ENCODE assay signal across 9 mouse cellular contexts in the genomic region with DNA sequence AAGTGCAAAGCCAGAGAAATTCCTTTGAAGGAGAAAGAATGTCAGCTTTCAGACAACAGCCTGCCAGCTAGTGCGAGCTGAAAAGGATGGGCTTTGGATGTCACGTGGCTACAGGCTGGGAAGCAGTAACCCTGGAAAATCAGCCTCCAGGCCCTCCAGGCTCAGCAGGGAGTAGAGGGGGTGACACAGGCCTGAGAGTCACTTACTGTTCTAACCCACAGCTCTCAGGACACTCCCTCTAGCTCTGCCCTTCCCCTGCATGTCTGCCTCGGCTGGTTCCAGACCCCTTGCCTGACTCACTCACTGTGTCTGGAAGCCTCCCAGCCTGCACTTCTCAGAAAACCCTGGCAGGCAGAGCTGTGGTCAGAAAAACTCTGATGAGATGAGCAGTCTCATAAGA. TPM values are rescaled to one million over a fixed set of nuclear protein-coding genes. Genes with fewer than 3 reads are reported as not detected.
DNase-seq lines count a peak whose midpoint lies in the region; ATAC-seq and TF ChIP-seq lines count a peak whose summit lies in the region.
"Had no signal": no experiment of that assay in that cellular context is flagged by ENCODE, and none has a peak within 500 bp of the region (broad histone marks: within the 10 kb centered on the region; RNA-seq: fewer than 3 reads in every experiment).

No protein-coding gene starts in this region.

- no peak for TF ChIP-seq CTCF in layer of hippocampus, adult 2 months (conservative IDR thresholded peaks at IDR 0.05)
- no peak for TF ChIP-seq CTCF in midbrain, postnatal 0 days (IDR thresholded peaks at IDR 0.05)

- no peaks in the 10 kb centered on the region for H3K9me3 ChIP-seq in midbrain, postnatal 0 days (ENCODE audit: low read length)
- no peaks in the 10 kb centered on the region for H3K9me3 ChIP-seq in midbrain, embryonic 14.5 days (ENCODE audit: control insufficient read depth, low read length)

- H3K4me2 ChIP-seq in midbrain, postnatal 0 days (ENCODE audit: low read depth, low read length, poor library complexity, severe bottlenecking), result no peak overlapping the region
- H3K4me2 ChIP-seq in midbrain, embryonic 14.5 days (ENCODE audit: low read length), result no peak overlapping the region

- intact Hi-C loops in gastrocnemius, postnatal 14 days (cut with DNase I; ENCODE audit: low total_unique reads), result no loop called here

- H3K27ac ChIP-seq in layer of hippocampus, adult 2 months, result 0 out of 2 replicates have a peak overlapping the region, but pooled peaks have one; percentile 7
- no peak overlapping the region for H3K27ac ChIP-seq in midbrain, postnatal 0 days (ENCODE audit: low read depth, low read length)
- no peak overlapping the region for H3K27ac ChIP-seq in midbrain, embryonic 14.5 days (replicated peaks; ENCODE audit: low read depth, low read length)

- no peak for ATAC-seq in midbrain, postnatal 0 days (ENCODE audit: low FRiP score)
- ATAC-seq in midbrain, embryonic 14.5 days (ENCODE audit: low FRiP score, low TSS enrichment), result no peak

- no peak overlapping the region for H3K4me3 ChIP-seq in layer of hippocampus, adult 2 months
- H3K4me3 ChIP-seq in midbrain, postnatal 0 days (ENCODE audit: low read depth, low read length), result no peak overlapping the region
- H3K4me3 ChIP-seq in midbrain, embryonic 14.5 days (replicated peaks; ENCODE audit: low read depth, low read length), result no peak overlapping the region

- H3K36me3 ChIP-seq in midbrain, postnatal 0 days (ENCODE audit: insufficient read depth, low read length), result peaks cover 41% of the 10 kb centered on the region
- H3K36me3 ChIP-seq in midbrain, embryonic 14.5 days (ENCODE audit: control insufficient read depth, insufficient read depth, low read length), result peaks cover 74% of the 10 kb centered on the region

- DNase-seq in layer of hippocampus, adult 2 months (ENCODE audit: low spot score in 2 of 2), result no peak
- no peak for DNase-seq in layer of hippocampus, adult 11-12 months (ENCODE audit: low spot score)
- DNase-seq in ZHBTc4 (ENCODE audit: low read depth, low spot score), result peak; percentile 93
- DNase-seq in gastrocnemius, postnatal 14 days, result peak; percentile 67
- peak; percentile 75 for DNase-seq in skeletal muscle tissue, adult 2 months (ENCODE audit: low read depth, low spot score)
- no peak for DNase-seq in frontal cortex, adult 2 months (ENCODE audit: extremely low spot score in 1 of 2, low spot score in 1 of 2)
- DNase-seq in midbrain, postnatal 0 days (ENCODE audit: low spot score), result no peak
- no peak for DNase-seq in midbrain, embryonic 14.5 days
- DNase-seq: right cerebral cortex, postnatal 4 days had no signal

- H3K9ac ChIP-seq in midbrain, postnatal 0 days (replicated peaks; ENCODE audit: low read length, poor library complexity, severe bottlenecking), result no peak overlapping the region
- H3K9ac ChIP-seq in midbrain, embryonic 14.5 days (replicated peaks; ENCODE audit: low read length), result no peak overlapping the region

- no peaks in the 10 kb centered on the region for H3K27me3 ChIP-seq in midbrain, postnatal 0 days (ENCODE audit: insufficient read depth, low read length)
- no peaks in the 10 kb centered on the region for H3K27me3 ChIP-seq in midbrain, embryonic 14.5 days (ENCODE audit: control insufficient read depth, insufficient read depth, low read length)

- H3K4me1 ChIP-seq in midbrain, postnatal 0 days (ENCODE audit: insufficient read depth, low read length), result no peaks in the 10 kb centered on the region
- H3K4me1 ChIP-seq in midbrain, embryonic 14.5 days (ENCODE audit: control insufficient read depth, insufficient read depth, low read length), result no peaks in the 10 kb centered on the region

- 46% methylated on average over 3 of the region's 3 CpGs for whole genome bisulfite sequencing in midbrain, postnatal 0 days
- 54% methylated on average over 3 of the region's 3 CpGs for WGBS in midbrain, embryonic 14.5 days

RNA-seq across cellular contexts. Expression of a gene that starts 20.1 kb away (rescaled TPM):
- total RNA-seq in layer of hippocampus, adult 2 months (2021), result 1 to 10 TPM; 3.3 to 4.7 TPM
- total RNA-seq in gastrocnemius, postnatal 14 days (2021), result 10 to 100 TPM in 1 of 2 experiments, 1 to 10 TPM in 1; 9.8 to 14.8 TPM
- polyA plus RNA-seq in frontal cortex, adult 2 months (2012; rRNA removed), result 5.4 and 5.9 TPM in 2 replicates
- total RNA-seq in midbrain, postnatal 0 days (2014; rRNA removed), result 6.4 and 11.2 TPM in 2 replicates
- polyA plus RNA-seq in midbrain, postnatal 0 days (2015; fragmentation: Nextera tagmentation; extraction: Ambion mirVana), result 5.1 TPM in 2 replicates
- polyA plus RNA-seq in midbrain, embryonic 14.5 days (2014; fragmentation: Nextera tagmentation; extraction: Ambion mirVana), result 2.1 and 4.1 TPM in 2 replicates

RNA-seq across cellular contexts. Expression of a gene that starts 39.5 kb away (rescaled TPM):
- total RNA-seq in layer of hippocampus, adult 2 months (2021), result 10 to 100 TPM; 47.4 to 49.8 TPM
- total RNA-seq in gastrocnemius, postnatal 14 days (2021), result 10 to 100 TPM; 18.3 to 20.0 TPM
- polyA plus RNA-seq in frontal cortex, adult 2 months (2012; rRNA removed), result 41.9 and 43.5 TPM in 2 replicates
- 38.8 and 41.4 TPM in 2 replicates for total RNA-seq in midbrain, postnatal 0 days (2014; rRNA removed)
- 38.6 and 40.9 TPM in 2 replicates for polyA plus RNA-seq in midbrain, postnatal 0 days (2015; fragmentation: Nextera tagmentation; extraction: Ambion mirVana)
- polyA plus RNA-seq in midbrain, embryonic 14.5 days (2014; fragmentation: Nextera tagmentation; extraction: Ambion mirVana), result 43.6 and 51.1 TPM in 2 replicates

RNA-seq across cellular contexts. Expression of a gene that starts 54.2 kb away (rescaled TPM):
- total RNA-seq in layer of hippocampus, adult 2 months (2021), result 10 to 100 TPM; 13.4 TPM
- 1 to 10 TPM; 4.9 to 6.1 TPM for total RNA-seq in gastrocnemius, postnatal 14 days (2021)
- 14.7 and 16.8 TPM in 2 replicates for polyA plus RNA-seq in frontal cortex, adult 2 months (2012; rRNA removed)
- 27.0 and 38.4 TPM in 2 replicates for total RNA-seq in midbrain, postnatal 0 days (2014; rRNA removed)
- polyA plus RNA-seq in midbrain, postnatal 0 days (2015; fragmentation: Nextera tagmentation; extraction: Ambion mirVana), result 14.9 and 16.1 TPM in 2 replicates
- polyA plus RNA-seq in midbrain, embryonic 14.5 days (2014; fragmentation: Nextera tagmentation; extraction: Ambion mirVana), result 15.4 and 17.9 TPM in 2 replicates

Comparison
In these comparisons a context has a peak if more than half of its experiments do, and no peak if none do; other contexts are left out.
1. DNase-seq: peak in ZHBTc4 (single experiment), gastrocnemius, postnatal 14 days (single experiment) and skeletal muscle tissue, adult 2 months (single experiment); none in layer of hippocampus, adult 2 months (0 of 2), layer of hippocampus, adult 11-12 months (single experiment), frontal cortex, adult 2 months (0 of 2), midbrain, postnatal 0 days (single experiment) and midbrain, embryonic 14.5 days (single experiment).